Mouse (Mus musculus) ES-Bruce4 (cell line): Measurements from ENCODE around the gene Specc1.

Experiments
- CTCF ChIP-seq: IDR thresholded peaks from one replicate; pipeline ENCODE4 v1.8.1; 2011; ENCODE audit warnings: low read depth, low read length
- EP300 ChIP-seq: IDR thresholded peaks from 2 replicates; pipeline ENCODE4 v1.6.1; 2011; ENCODE audit warnings: low read depth, low read length; ENCODE audit not compliant: insufficient read depth
- POLR2A ChIP-seq: IDR thresholded peaks from one replicate; pipeline ENCODE4 v1.8.1; 2011; ENCODE audit warnings: low read length; ENCODE audit not compliant: insufficient read depth

- peak; percentile 12 for TF ChIP-seq CTCF
- no peak for TF ChIP-seq POLR2A
- no peak for TF ChIP-seq EP300
Measured at GRCm38 (mm10) chr11:62249266-62250037, 292.9 kb downstream of the Specc1 start.
